Mouse (Mus musculus) G1E-ER4 (cell line): Measurements from ENCODE around the gene Rad17. TPM values are rescaled to one million over a fixed set of nuclear protein-coding genes. Genes with fewer than 3 reads are reported as not detected.

ENCODE experiments used
- GATA1 ChIP-seq: IDR thresholded peaks from one replicate; pipeline ENCODE4 v1.8.0; 2012; ENCODE audit warnings: low read length, inconsistent platforms
- polyA plus RNA-seq: library from polyadenylated mRNA; stranded (reverse); fragments of >175 nt; gene quantifications from 2 replicates; pipeline ENCODE4 v1.2.3, GENCODE M21; 2012

Gene Rad17
- polyA plus RNA-seq, result 10.8 and 15.3 TPM in 2 replicates

- TF ChIP-seq GATA1, result no peak
Observed at GRCm38 (mm10) chr13:100650550-100651438, at the start of gene Rad17, which contains the start of gene Ak6. TSS of gene Rad17 (minus strand) at chr13:100651051. TSS of gene Ak6 (plus strand) at chr13:100650979.

- TF ChIP-seq GATA1, result no peak
Observed at GRCm38 (mm10) chr13:100698866-100699265, 48.0 kb upstream of the Rad17 start.

- TF ChIP-seq GATA1, result no peak
Observed at GRCm38 (mm10) chr13:100697541-100697940, 46.7 kb upstream of the Rad17 start.

- no peak for TF ChIP-seq GATA1
Observed at GRCm38 (mm10) chr13:100687513-100687912, 36.7 kb upstream of the Rad17 start.

- no peak for TF ChIP-seq GATA1
Observed at GRCm38 (mm10) chr13:100684355-100684754, 33.5 kb upstream of the Rad17 start.

- TF ChIP-seq GATA1, result no peak
Observed at GRCm38 (mm10) chr13:100682837-100683236, 32.0 kb upstream of the Rad17 start.

- TF ChIP-seq GATA1, result no peak
Observed at GRCm38 (mm10) chr13:100681615-100682014, 30.8 kb upstream of the Rad17 start.

GRCm38 (mm10) chr13:100675936-100676635, 25.2 kb upstream of the Rad17 start:
- TF ChIP-seq GATA1, result no peak

- no peak for TF ChIP-seq GATA1
Observed at GRCm38 (mm10) chr13:100670181-100670741, 19.4 kb upstream of the Rad17 start.

- no peak for TF ChIP-seq GATA1
Observed at GRCm38 (mm10) chr13:100669291-100670022, 18.6 kb upstream of the Rad17 start, which contains the start of gene Ccdc125. TSS of gene Ccdc125 (plus strand) at chr13:100669717.

GRCm38 (mm10) chr13:100659864-100660456, 9.1 kb upstream of the Rad17 start:
- TF ChIP-seq GATA1, result no peak

- no peak for TF ChIP-seq GATA1
Observed at GRCm38 (mm10) chr13:100658091-100658490, 7.2 kb upstream of the Rad17 start.

GRCm38 (mm10) chr13:100651439-100652186, 762 bp upstream of the Rad17 start, which contains the start of gene Taf9:
TSS of gene Taf9 (plus strand) at chr13:100651579.
- no peak for TF ChIP-seq GATA1

- TF ChIP-seq GATA1, result no peak
Observed at GRCm38 (mm10) chr13:100648223-100648622, 2.6 kb downstream of the Rad17 start.
